Mouse (Mus musculus): ENCODE measurements around the gene Pptc7. TPM values are rescaled to one million over a fixed set of nuclear protein-coding genes. Genes with fewer than 3 reads are reported as not detected.

The Pptc7 gene
- 23.8 and 34.3 TPM in 2 replicates for polyA plus RNA-seq (2015; fragmentation: Nextera tagmentation; extraction: Ambion mirVana)

DNA sequence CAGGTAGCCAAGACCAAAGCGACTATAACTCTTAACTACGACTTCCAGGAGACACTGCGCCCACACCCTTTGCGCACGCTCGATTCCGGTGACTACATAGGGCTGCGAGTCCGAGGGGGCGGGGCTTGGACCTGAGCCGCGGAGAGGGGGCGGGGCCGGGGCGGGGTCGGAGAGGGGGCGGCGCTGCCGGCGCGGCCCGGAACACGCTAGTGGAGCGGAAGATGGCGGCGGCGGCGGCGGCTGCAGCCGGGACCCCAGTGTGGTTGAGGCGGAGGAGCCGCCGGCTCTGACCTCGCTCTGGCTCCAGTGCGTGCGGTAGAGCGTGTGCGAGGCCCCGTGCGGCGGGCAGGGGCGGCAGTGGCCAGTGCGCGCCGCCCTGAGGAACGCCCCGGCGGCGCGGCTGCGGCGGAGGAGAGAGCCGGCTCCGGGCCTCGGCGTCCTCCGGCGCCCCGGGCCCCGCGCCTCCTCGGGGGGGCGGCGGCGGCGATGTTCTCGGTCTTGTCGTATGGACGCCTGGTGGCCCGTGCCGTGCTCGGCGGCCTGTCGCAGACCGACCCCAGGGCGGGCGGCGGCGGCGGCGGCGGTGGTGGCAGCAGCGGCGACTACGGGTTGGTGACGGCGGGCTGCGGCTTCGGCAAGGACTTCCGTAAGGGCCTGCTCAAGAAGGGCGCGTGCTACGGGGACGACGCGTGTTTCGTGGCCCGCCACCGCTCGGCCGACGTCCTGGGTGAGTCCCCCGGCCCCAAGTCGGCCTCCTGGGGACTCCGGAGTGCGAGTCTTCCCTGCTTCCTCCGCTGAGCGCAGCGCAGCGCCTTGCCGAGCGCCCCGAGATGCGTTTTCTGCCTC is at the start of gene Pptc7:
TSS of gene Pptc7 (plus strand) at position 183 of the 846 bp plus-strand sequence.
- peak; percentile 94 for DNase-seq (ENCODE audit: low spot score)

- DNase-seq (ENCODE audit: low spot score): peak; percentile 76
Observed at GRCm38 (mm10) chr5:122235196-122235836, 48.8 kb upstream of the Pptc7 start.

DNA sequence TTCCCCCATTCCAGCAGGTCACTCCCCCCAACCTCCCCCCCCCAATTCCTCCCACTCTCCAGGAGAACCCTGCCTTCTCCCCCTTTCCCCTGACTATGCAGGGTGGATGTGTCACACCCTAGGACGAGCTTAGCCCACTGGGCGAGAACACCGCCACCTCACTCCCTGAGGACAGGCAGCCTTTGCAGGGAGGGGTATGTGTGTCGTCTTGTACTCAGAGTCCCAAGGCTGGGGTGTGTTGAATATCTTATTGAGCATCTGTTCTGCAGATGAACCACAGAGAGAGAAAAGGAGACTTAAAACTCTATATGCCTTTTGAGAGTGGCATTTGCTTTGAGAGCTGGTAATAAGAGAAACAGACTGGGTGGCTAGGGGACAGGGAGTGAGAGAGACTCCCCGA is 47.0 kb upstream of the Pptc7 start:
- DNase-seq (ENCODE audit: low spot score): no peak

DNA sequence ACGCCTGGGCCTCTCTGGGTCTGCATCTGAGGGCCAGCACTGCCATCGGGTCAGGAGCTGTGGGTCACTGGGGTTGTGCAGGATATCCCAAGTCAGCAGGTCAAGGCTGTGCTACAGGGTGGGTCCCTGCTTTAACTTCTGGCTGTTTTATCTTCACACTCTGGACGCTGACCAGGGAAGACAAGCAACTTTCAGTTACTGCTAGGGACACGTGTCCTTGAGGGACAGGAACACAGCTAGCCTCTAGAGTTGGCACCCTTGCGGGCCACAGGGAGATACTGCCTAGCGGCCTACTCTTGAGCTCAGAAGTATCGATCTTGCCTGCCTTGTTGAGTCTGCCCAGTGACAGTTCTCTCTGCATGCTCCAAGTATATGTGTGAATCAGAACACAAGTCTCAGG is 44.5 kb upstream of the Pptc7 start:
- DNase-seq (ENCODE audit: low spot score): no peak

DNA sequence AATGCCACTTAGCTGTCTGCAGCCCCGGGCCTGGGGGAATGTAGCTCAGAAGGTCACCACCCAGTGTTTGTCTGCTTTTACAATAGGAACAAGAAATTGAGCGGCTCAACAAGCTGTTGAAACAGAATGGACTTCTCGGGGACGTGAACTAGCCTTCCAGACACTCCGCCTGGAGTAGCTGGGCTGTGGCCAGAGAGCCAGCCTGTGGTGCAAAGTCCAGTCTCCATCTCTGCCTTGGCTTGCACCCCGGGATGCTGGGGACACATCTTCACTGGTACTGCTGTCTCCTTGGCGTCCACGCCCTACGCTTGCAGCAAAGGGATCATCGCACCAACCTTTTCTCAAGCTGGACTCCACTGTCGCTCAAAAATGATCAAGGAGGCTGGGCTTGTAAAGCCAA is 43.6 kb upstream of the Pptc7 start:
- DNase-seq (ENCODE audit: low spot score): no peak

- DNase-seq (ENCODE audit: low spot score): no peak
Observed at GRCm38 (mm10) chr5:122240989-122241388, 43.2 kb upstream of the Pptc7 start.

DNA sequence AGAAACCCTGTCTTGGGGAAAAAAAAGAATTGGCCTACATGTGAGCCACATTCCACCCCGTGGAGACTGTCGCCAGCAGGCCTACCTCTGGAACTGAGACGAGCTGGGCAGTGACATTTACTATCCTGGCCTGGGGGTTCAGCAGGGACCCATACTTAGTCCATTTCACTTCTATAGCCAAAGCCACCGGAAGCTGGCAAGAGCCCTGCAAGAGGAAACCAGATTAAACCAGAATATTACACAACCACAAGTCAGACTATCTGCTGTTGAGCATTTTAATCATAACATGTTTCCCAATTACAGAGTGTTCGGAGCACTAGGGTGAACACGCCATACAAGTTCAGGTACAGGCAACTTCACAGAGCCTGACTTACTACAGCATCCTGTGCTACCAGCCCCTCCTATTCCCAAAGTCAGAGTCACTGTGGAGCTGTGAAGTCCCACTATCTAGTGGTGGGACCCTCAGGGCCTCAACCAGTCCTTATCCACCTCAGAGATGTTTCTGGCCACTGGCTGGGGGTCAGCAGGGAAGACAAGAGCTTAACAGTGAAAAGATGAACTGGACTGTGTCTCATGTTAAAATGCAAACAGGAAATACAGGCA is 41.5 kb upstream of the Pptc7 start:
- DNase-seq (ENCODE audit: low spot score): no peak

- peak; percentile 7 for DNase-seq (ENCODE audit: low spot score)
Observed at GRCm38 (mm10) chr5:122243781-122244523, 40.2 kb upstream of the Pptc7 start.

GRCm38 (mm10) chr5:122245186-122245585 is 39.0 kb upstream of the Pptc7 start:
- no peak for DNase-seq (ENCODE audit: low spot score)

DNA sequence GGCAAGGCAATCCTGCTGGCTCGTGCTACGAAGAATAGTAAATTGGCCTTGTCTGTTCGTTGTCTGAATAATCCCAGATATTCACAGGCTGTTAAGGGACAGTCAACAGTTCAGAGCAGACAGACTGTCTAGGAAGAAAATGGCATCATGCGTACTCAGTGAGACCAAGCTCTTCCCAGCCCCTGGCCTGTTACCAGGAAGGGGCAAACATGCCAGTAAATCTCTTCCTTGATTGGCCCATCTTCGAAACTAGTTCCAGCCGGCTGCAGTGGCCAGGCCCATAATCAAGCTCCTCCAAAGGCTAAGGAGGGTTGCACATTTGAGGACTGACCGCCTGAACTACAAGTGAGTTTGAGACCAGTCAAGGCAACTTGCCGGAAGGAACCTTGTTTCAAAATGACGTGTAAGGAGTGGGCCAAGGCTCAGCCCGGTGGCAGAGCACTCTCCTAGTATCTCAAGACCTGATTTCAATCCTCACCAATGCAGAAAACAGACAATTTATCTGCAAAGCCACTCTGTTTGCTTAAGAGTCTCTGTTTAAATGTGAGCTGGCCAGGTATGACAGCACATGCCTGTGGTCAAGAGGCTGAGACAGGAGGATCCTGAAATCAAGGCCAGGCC is 37.5 kb upstream of the Pptc7 start:
- no peak for DNase-seq (ENCODE audit: low spot score)

DNA sequence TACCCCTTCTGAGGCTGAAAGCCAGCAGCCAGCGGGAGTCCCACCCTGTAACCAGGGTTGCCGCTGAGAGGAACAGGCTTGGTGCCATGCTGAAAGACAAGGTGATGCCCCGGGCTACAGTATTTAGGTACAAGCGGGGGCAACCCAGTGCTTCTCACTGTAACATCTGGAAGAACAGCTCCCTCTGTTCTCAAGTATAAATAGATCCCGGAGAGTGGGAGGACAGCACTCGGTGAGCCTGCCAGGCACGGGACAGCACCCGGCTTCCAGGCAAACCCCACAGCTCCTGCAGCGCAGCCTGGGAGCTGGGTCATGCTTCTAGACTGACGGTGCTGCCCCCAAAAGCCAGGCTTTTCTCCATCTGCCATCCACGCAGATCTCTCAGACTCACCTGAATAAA is 36.6 kb upstream of the Pptc7 start:
- no peak for DNase-seq (ENCODE audit: low spot score)

GRCm38 (mm10) chr5:122247934-122248333 is 36.2 kb upstream of the Pptc7 start:
- DNase-seq (ENCODE audit: low spot score): no peak

DNA sequence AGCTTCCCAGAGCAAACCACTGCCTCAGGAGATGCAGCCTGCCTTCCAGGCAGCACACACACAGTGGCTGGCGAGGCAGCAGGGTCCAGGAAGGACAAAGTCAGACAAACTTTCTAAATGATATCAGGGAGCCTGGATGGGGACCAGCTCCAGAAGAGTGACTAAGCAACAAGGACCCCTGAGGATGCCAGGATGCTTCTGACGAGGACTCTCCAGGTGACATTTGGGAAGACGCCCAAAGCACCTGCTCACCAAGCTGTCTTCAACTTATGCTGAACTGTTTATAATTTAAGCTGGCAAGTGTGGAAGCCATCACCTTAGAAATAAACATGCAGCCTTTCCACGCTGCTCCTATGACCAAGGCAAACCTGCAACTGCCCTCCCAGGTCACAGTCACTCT is 34.9 kb upstream of the Pptc7 start:
- DNase-seq (ENCODE audit: low spot score): no peak

GRCm38 (mm10) chr5:122251895-122252606 is 32.1 kb upstream of the Pptc7 start:
- no peak for DNase-seq (ENCODE audit: low spot score)

DNA sequence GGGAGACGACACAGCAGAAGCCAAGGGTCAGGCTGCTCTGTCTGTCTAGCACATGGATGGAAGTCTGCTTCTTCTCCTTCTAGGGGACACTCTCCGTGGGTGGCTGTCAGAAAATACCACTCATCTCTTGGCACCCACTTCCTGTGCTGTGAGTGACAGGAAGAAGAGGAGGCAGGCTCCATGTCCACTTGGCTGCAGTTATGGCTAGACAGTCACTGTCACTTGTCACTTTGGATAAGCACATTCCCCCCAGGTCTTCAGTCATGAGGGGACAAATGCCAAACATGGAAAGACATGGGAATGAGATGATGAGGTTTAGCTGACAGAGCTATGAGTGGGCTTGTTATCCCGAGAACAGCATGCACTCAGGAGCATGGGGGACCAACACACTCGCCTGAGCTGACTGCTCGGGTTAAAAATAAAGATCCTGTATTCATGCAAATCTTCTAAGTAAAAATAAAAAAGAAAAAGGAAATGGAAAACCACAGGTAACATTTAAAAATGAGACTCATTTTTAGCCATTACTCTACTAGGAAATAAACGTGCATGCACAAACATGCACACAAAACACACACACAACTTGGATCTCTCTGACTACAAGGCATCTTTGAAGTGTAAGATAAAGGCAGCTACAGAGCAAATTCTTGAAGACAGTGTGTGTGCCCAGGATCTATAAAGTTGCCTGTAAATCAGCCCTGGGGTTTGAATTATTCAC is 26.0 kb upstream of the Pptc7 start:
- peak; percentile 34 for DNase-seq (ENCODE audit: low spot score)

GRCm38 (mm10) chr5:122262104-122262503 is 22.1 kb upstream of the Pptc7 start:
- DNase-seq (ENCODE audit: low spot score): peak; percentile 52

DNA sequence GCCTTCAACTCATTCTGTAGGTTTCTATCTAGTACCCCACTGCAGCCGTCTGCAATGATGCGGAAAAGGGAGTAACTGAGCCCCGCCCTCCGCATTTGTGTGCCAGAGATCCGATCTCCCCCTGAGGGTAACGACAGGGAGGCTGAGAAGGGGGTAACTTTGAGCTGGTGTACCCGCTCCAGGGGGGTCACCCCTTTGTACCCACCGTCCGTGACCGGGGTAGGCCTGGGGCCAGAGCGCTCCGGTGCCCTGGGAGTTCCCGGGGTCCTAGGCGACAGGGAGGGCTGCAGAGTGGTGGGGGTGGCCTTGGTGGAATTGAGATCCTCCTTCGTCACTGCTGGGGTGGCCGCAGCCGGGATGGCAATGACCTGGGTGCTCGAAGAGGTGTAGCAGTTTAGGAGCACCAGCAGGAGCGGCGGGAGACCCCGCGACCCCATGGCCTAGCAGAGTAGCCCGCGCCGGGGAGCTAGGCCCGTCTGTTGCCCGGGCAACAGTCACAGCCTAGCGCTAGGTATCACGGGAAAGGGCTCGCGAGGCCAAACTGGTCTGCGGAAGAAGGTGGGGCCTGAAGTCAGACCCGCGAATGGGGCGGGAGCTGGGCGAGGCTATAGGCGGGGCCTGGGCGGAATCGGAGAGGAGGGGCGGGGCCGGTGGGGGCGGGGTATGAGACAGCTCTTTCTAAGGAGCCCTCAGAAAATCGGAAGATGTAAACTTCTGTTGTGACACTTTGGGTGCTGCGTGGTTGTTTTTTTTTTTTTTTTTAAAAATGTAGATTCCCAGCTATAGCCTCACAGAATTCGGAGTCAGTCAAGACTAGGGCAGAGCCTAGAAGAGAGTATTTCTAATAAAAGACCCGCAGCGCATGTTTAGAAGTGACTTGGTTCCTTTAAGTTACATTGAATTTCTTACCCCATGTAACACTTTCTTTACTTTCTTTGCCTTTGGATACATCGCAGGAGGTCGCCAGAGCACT is 19.9 kb upstream of the Pptc7 start, which contains the start of gene Tctn1:
TSS of gene Tctn1 (minus strand) at position 528 of the 973 bp plus-strand sequence.
- DNase-seq (ENCODE audit: low spot score): peak; percentile 96

DNA sequence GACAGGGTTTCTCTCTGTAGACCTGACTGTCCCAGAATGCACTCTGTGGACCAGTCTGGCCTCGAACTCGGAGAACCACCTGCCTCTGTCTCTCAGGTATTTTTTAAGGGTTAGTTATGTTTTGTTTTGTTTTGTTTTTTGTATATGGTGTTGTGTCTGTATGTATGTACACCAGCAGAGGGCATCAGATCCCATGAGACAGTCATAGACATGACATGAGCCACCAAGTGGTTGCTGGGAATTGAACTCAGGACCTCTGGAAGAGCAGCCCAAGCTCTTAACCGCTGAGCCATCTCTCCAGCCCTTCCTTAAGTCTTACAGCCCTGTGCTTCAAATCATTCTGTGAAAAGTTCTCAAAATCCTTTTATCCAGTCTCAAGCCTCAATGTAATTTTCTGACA is 19.0 kb upstream of the Pptc7 start:
- peak; percentile 57 for DNase-seq (ENCODE audit: low spot score)
